Mouse (Mus musculus) liver, adult 2 months (tissue): ENCODE results near the gene Prrg4.

ENCODE experiments used
- CTCF ChIP-seq: fragments of 200-500 bp; IDR thresholded peaks from 2 replicates; pipeline ENCODE4 v1.5.1; 2011; ENCODE audit warnings: low read depth, low read length, control low read depth
- POLR2A ChIP-seq: fragments of 200-500 bp; IDR thresholded peaks from 2 replicates; pipeline ENCODE4 v1.6.1; 2011; ENCODE audit warnings: low read length, control low read depth; ENCODE audit not compliant: insufficient read depth; ENCODE audit errors: extremely low read depth

DNA sequence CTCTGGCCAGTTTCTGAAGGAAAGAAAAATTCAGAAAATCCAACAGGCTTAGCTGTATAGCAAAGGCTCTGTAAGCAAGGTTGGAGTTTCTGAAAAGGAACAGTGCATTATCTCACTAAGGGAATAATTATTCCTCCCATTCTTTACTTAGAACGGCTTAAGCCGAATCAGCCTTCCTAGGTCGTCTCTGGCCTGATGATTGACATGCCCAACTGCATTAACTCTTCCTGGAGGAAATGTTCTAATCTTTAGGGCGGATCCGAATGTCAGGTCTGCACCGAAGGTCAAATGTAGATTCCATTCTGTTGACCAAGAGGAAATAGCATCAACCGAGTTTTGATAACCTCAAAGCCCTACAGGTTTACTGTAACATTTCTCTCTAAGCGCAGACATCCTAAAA is 29.1 kb upstream of the Prrg4 start:
- TF ChIP-seq POLR2A (no peak), CTCF (no peak)
